ENCODE assay signal across 18 mouse cellular contexts in the genomic region with DNA sequence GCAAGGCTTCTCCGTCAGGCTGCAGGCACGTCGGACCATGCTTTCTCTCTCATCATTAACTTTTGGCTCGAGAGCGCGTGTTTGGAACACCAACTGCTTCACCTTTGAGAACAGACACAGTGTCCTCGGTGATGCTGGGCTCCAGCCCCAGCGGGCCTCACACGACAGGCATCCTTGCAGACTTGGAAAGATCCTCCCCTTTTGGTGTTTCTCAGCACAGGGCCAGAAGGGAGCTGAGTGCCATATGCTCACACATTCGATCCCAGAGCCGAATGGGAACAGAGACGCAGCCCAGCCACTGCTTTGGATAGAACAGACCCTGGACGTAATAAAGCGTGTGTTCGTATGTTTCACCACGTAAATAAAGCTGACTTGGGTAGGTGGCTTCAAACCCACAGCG.
DNase-seq lines count a peak whose midpoint lies in the region; ATAC-seq and TF ChIP-seq lines count a peak whose summit lies in the region.
"Had no signal": no experiment of that assay in that cellular context is flagged by ENCODE, and none has a peak within 500 bp of the region (broad histone marks: within the 10 kb centered on the region; RNA-seq: fewer than 3 reads in every experiment).

No protein-coding gene starts in this region.

- H3K4me3 ChIP-seq in forebrain, postnatal 0 days (ENCODE audit: low read depth, low read length): no peak overlapping the region
- H3K4me3 ChIP-seq: heart, embryonic 13.5 days; lung, embryonic 15.5 days had no signal

- no peak overlapping the region for H3K4me2 ChIP-seq in forebrain, postnatal 0 days (ENCODE audit: low read depth)
- H3K4me2 ChIP-seq: heart, embryonic 13.5 days; lung, embryonic 15.5 days; midbrain, embryonic 11.5 days had no signal

- H3K9me3 ChIP-seq in forebrain, postnatal 0 days (ENCODE audit: low read length): no peaks in the 10 kb centered on the region
- H3K9me3 ChIP-seq: heart, embryonic 13.5 days; lung, embryonic 15.5 days had no signal

- no peaks in the 10 kb centered on the region for H3K36me3 ChIP-seq in forebrain, postnatal 0 days (ENCODE audit: insufficient read depth)
- H3K36me3 ChIP-seq: heart, embryonic 13.5 days; lung, embryonic 15.5 days had no signal

- intact Hi-C loops in heart, postnatal 10 days (cut with DNase I): no loop called here

- ATAC-seq in forebrain, postnatal 0 days: peak; percentile 54; the same call in 1 of the 2 replicates
- ATAC-seq in CD4-positive, CD25-positive, alpha-beta regulatory T cell, adult 4 months: no peak
- ATAC-seq: hindbrain, embryonic 16.5 days; intestine, embryonic 16.5 days had no signal

- no peak overlapping the region for H3K27ac ChIP-seq in forebrain, postnatal 0 days (ENCODE audit: low read depth, low read length)
- H3K27ac ChIP-seq: heart, embryonic 13.5 days; liver, embryonic 14.5 days; lung, embryonic 15.5 days; macrophage had no signal

- peak; percentile 46 for DNase-seq in heart, adult 11 months
- no peak for DNase-seq in heart, postnatal 10 days
- peak; percentile 30 to 46 for DNase-seq in cerebellum, adult 18-20 months
- DNase-seq in cerebellum, adult 9-10 months: peak; percentile 14
- peak; percentile 32 for DNase-seq in forebrain, postnatal 0 days
- no peak for DNase-seq in retina, postnatal 1 day
- DNase-seq: gastrocnemius, postnatal 10 days; heart, adult 18-20 months; heart, postnatal 36 days; right cerebral cortex, postnatal 4 days had no signal

- 64% methylated on average over 17 of the region's 17 CpGs for WGBS in forebrain, postnatal 0 days

- no peak overlapping the region for H3K9ac ChIP-seq in forebrain, postnatal 0 days
- H3K9ac ChIP-seq: heart, embryonic 13.5 days; liver, embryonic 14.5 days; lung, embryonic 15.5 days had no signal

- TF ChIP-seq CTCF in forebrain, postnatal 0 days (IDR thresholded peaks at IDR 0.05; ENCODE audit: low read depth): no peak

- no peaks in the 10 kb centered on the region for H3K4me1 ChIP-seq in forebrain, postnatal 0 days (ENCODE audit: insufficient read depth)
- H3K4me1 ChIP-seq: heart, embryonic 13.5 days; lung, embryonic 15.5 days had no signal

- H3K27me3 ChIP-seq in forebrain, postnatal 0 days (ENCODE audit: insufficient read depth, low read length): no peaks in the 10 kb centered on the region
- H3K27me3 ChIP-seq: heart, embryonic 13.5 days; lung, embryonic 15.5 days had no signal

Comparison
In these comparisons a context has a peak if more than half of its experiments do, and no peak if none do; other contexts are left out.
1. DNase-seq: peak in heart, adult 11 months (single experiment), cerebellum, adult 18-20 months (2 of 2), cerebellum, adult 9-10 months (single experiment) and forebrain, postnatal 0 days (single experiment); none in heart, postnatal 10 days (0 of 2) and retina, postnatal 1 day (single experiment).